Mouse (Mus musculus) CH12F3 (cell line): ENCODE results near the gene Aldh8a1.

Experiments
- in situ Hi-C: fragments of 300-500 bp; cut with MboI; formaldehyde crosslinking; loops from 2 replicates; pipeline ENCODE4 v1.14.3; 2020; ENCODE audit warnings: low sequenced_read_pairs

Gene Aldh8a1

DNA sequence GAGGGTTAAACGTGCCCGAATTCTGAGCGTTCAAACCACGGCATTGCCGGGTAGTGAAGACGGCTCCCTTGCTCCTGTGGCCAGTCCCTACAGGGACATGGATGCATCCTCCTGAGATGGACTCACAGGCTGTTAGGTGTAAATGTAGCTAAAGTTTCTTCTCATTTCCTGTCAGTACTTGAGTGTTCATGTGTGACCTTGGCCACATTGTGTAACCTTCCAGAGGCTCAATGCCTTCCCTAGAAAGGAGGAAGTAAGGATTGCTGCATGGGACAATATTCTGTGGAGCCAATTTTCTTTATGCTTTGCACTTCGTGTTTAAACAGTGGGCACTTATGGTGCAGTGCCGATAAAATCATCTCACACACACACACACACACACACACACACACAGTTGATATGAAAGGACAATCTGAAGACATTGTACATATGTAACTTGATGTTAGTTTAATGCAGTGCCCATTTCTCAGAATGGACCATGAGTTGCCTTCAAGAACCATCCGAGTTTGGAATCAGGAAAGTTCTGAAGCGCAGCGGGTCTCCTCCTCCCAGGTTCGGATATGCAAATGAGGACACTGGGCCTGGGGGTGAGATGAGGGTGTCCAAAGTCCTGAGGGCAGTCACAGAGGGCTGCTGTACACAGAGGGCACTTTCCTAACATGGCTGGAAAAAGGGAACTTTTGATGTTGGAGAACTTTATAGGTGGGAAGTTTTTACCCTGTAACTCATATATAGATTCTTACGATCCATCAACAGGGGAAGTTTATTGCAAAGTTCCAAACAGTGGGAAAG lies at the start of gene Aldh8a1:
TSS of gene Aldh8a1 (plus strand) at position 610 of the 792 bp plus-strand sequence.
- in situ Hi-C loops, result no loop called here

GRCm38 (mm10) chr10:21327605-21328135 lies 49.4 kb upstream of the Aldh8a1 start:
- in situ Hi-C loops, result loop anchor here (25.0 kb wide), 1 partner anchor 340 kb away; no protein-coding TSS in a partner anchor

GRCm38 (mm10) chr10:21334349-21335105 lies 42.6 kb upstream of the Aldh8a1 start:
- in situ Hi-C loops, result loop anchor here (25.0 kb wide), 1 partner anchor 347 kb away; no protein-coding TSS in a partner anchor

- in situ Hi-C loops, result loop anchor here (25.0 kb wide), 1 partner anchor 348 kb away; no protein-coding TSS in a partner anchor
These were observed 41.6 kb upstream of the Aldh8a1 start for GRCm38 (mm10) chr10:21335534-21335933.

GRCm38 (mm10) chr10:21337191-21337590 lies 39.9 kb upstream of the Aldh8a1 start:
- in situ Hi-C loops, result loop anchor here (25.0 kb wide), 1 partner anchor 350 kb away; no protein-coding TSS in a partner anchor

GRCm38 (mm10) chr10:21341706-21342105 lies 35.4 kb upstream of the Aldh8a1 start:
- in situ Hi-C loops, result loop anchor here (25.0 kb wide), 1 partner anchor 354 kb away; no protein-coding TSS in a partner anchor

- in situ Hi-C loops, result loop anchor here (25.0 kb wide), 1 partner anchor 355 kb away; no protein-coding TSS in a partner anchor
These were observed 34.6 kb upstream of the Aldh8a1 start for GRCm38 (mm10) chr10:21342331-21343005.

GRCm38 (mm10) chr10:21347332-21347731 lies 29.8 kb upstream of the Aldh8a1 start:
- in situ Hi-C loops, result loop anchor here (25.0 kb wide), 1 partner anchor 360 kb away; no protein-coding TSS in a partner anchor

DNA sequence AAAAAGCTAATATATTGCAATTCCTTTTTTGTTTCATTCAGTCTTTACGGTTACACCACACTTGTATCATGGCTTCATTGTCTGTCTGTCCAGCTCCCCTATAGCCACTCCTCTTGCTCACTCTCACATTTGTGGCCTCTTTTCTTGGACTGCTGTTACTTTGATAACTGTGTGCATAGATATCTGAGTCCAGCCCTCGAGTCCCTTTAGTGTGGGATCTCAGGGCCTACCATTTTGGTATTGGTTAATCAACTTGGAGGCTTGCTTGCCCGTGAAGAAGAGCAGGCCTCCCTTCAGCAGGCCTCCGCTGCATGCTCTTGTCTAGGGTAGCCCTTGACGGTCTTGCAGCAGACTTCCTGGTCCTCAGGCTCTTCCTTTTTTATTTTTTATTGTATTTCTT lies 27.6 kb upstream of the Aldh8a1 start:
- in situ Hi-C loops, result loop anchor here (25.0 kb wide), 1 partner anchor 362 kb away; no protein-coding TSS in a partner anchor

- in situ Hi-C loops, result loop anchor here (25.0 kb wide), 1 partner anchor 363 kb away; no protein-coding TSS in a partner anchor
These were observed 27.1 kb upstream of the Aldh8a1 start for GRCm38 (mm10) chr10:21349946-21350345.

DNA sequence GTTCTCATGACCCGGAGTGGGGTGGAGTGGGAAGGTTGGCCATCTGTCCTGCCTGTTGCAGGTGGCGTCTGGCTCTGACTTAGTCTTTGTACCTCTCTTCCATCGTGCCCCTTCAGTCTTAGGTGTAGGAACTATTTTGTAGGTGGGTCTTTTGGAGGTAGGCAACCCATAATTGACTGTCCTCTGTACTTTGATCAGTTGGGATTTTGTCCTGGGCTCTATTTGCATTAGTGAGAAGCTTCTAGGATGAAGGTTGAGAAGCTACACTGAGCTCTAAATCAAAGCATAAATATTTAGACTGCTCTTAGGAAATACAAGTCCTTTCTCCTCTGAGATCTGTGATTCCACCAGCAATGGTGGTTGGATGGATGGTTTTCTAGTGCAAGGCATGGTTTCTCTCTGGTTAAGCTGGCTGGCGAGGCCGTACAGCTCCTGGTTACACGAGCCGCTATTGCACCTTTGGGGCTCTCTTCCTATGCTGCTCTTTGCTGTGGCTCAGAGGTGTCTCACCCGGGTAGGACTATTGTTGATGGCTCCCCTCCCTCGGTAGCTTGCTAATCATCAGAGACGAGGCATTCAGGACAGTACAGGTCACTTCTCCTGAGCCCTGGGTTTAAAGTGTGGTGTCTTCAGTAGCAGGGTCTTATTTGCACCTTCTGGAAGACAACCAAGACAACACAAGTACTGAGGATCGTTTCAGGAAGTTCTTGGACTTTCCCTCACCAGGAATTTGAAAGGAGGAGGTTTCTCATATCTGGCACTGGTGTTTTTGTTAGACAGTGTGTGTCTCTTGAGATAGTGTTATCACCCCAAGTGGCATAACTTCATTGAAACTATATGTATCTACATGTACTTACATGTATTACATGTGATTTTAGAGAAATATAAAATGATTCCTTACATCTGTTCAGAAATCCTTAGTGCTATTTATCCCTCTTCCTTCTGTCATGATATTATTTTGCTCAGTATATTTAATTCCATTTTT lies 26.3 kb upstream of the Aldh8a1 start:
- in situ Hi-C loops, result no loop called here

- in situ Hi-C loops, result no loop called here
These were observed 25.3 kb upstream of the Aldh8a1 start for GRCm38 (mm10) chr10:21351766-21352165.

GRCm38 (mm10) chr10:21353890-21354289 lies 23.2 kb upstream of the Aldh8a1 start:
- in situ Hi-C loops, result no loop called here

DNA sequence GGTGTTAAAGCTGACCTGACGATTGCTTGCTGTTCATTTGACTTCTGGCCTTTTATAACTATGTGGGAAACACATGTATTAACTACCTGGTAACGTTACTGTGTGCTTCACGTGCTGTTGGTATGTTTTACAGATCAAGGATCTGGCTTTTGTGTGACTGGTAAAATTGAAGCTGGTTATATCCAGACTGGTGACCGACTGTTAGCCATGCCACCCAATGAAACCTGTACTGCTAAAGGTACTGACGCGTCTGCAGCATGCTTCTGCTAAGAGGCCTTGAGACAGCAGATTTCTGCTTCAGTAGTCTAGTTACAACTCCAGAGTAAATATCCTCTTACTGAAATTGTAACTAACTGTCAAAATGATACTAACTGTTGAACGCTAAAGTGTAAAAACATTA lies 22.6 kb upstream of the Aldh8a1 start:
- in situ Hi-C loops, result no loop called here

GRCm38 (mm10) chr10:21357986-21358385 lies 19.1 kb upstream of the Aldh8a1 start:
- in situ Hi-C loops, result no loop called here

DNA sequence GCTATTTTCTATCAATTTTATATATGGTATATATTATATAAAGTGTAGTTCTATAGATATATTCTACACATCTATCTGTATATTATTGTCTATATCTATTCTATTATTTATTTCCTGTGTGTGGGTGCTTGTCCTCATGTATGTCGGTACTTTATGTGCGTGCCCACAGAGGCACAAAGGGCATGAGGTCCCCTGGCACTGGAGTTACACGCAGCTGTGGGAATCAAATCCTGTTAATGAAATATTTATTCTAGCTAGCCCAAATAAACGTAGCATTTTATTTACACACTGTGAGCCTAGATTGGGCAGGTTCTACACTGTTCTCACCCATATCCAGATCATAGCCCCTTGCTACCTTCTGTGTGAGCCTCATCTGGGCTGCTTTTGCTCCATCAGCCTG lies 18.0 kb upstream of the Aldh8a1 start:
- in situ Hi-C loops, result no loop called here

- in situ Hi-C loops, result no loop called here
These were observed 15.2 kb upstream of the Aldh8a1 start for GRCm38 (mm10) chr10:21361871-21362270.

DNA sequence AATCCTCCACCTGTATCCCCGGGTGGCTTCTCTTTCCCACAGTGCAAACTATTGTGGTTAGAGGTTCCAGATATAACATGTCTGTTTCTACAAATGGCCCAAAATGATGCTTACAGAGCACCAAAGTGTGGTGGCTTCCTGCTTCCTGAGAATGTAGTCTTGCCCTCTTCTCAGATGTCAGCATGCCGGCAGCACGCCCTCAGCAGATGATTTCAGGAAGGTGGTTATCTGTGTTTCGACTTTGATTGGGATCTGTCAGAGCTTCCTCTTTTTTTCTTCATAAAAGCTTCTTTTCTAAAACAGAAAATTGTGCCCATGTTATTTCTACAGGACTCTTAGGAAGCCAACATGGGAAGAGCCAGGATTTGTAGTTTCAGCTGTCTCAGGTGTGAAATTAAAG lies 13.8 kb upstream of the Aldh8a1 start:
- in situ Hi-C loops, result no loop called here

DNA sequence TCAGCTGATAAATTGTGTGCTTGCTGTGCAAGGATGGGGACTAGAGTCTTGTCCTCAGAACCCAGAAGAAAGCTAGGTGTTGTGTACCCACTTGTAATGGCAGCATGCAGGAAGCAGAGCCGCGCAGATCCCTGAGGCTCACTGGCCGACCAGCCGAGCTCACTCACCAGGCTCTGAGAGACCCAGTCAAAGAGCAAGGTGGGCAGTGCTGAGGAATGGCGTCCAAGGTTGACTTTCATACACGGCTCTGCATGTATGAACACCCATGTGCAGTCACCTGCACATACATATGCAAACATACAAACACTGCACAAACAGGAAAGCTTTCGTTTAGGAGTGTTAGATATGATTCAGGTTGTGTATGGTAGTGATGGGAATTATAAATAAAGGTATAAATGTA lies 12.1 kb upstream of the Aldh8a1 start:
- in situ Hi-C loops, result no loop called here
